Mouse (Mus musculus): ENCODE measurements at regions not wholly inside any gene's neighbourhood (a gene's known extent, or its start where the extent isn't known, plus 50 kb on each side); places are given as distances from the start of the nearest gene placed in this dataset.

GRCm38 (mm10) chr2:147498731-147499130, 137.0 kb downstream of the Pax1 start:
- no peak for TF ChIP-seq GATA1 (IDR thresholded peaks at IDR 0.05; ENCODE audit: borderline replicate concordance, low read length)
- no peak for TF ChIP-seq FLI1 (IDR thresholded peaks at IDR 0.05; ENCODE audit: low read length)
